Comparison of ENCODE assay signal across 8 mouse cellular contexts in genomic region chr8:105613830-105614511, GRCm38 (mm10). TPM values are rescaled to one million over a fixed set of nuclear protein-coding genes. Genes with fewer than 3 reads are reported as not detected.
DNase-seq lines count a peak whose midpoint lies in the region; ATAC-seq lines count a peak whose summit lies in the region.

No protein-coding gene starts in this region.

- 2% methylated on average over 50 of the region's 50 CpGs for WGBS in forebrain, embryonic 15.5 days
- under 1% methylated on average over 50 of the region's 50 CpGs for WGBS in hindbrain, embryonic 10.5 days
- 2% methylated on average over 49 of the region's 50 CpGs for WGBS in limb, embryonic 11.5 days
- WGBS in midbrain, embryonic 10.5 days = under 1% methylated on average over 50 of the region's 50 CpGs

- DNase-seq in CD4-positive helper T cell, adult 2 months (ENCODE audit: low read depth, low spot score) = peak; percentile 72
- peak; percentile 67 to 76 for DNase-seq in adrenal gland, adult 18-20 months (ENCODE audit: low spot score in 2 of 2)
- DNase-seq in hindbrain, embryonic 10.5 days (ENCODE audit: low spot score) = peak; percentile 51
- peak; percentile 75 for DNase-seq in limb, embryonic 11.5 days (ENCODE audit: low spot score)
- DNase-seq in midbrain, embryonic 10.5 days (ENCODE audit: low spot score) = peak; percentile 48
- peak; percentile 79 for DNase-seq in testis, postnatal 10 days (ENCODE audit: low spot score)
- DNase-seq in right cerebral cortex, postnatal 36 days (ENCODE audit: low spot score in 2 of 2) = no peak

- peak overlapping the region; percentile 82 for H3K4me2 ChIP-seq in forebrain, embryonic 15.5 days (replicated peaks)
- H3K4me2 ChIP-seq in limb, embryonic 11.5 days (ENCODE audit: low read depth, severe bottlenecking) = peak overlapping the region; percentile 99

- peaks cover 41% of the 10 kb centered on the region for H3K36me3 ChIP-seq in forebrain, embryonic 15.5 days
- peaks cover 50% of the 10 kb centered on the region for H3K36me3 ChIP-seq in hindbrain, embryonic 10.5 days
- H3K36me3 ChIP-seq in limb, embryonic 11.5 days (ENCODE audit: control insufficient read depth, insufficient read depth, low read length) = peaks cover 19% of the 10 kb centered on the region
- peaks cover 43% of the 10 kb centered on the region for H3K36me3 ChIP-seq in midbrain, embryonic 10.5 days

- no peak overlapping the region for H3K27ac ChIP-seq in forebrain, embryonic 15.5 days (replicated peaks)
- H3K27ac ChIP-seq in hindbrain, embryonic 10.5 days = peak overlapping the region; percentile 8
- no peak overlapping the region for H3K27ac ChIP-seq in limb, embryonic 11.5 days (replicated peaks; ENCODE audit: low read depth, low read length)
- H3K27ac ChIP-seq in midbrain, embryonic 10.5 days (replicated peaks) = peak overlapping the region; percentile 3; the same call in 1 of the 2 replicates

- no peaks in the 10 kb centered on the region for H3K9me3 ChIP-seq in forebrain, embryonic 15.5 days
- H3K9me3 ChIP-seq in hindbrain, embryonic 10.5 days = no peaks in the 10 kb centered on the region
- no peaks in the 10 kb centered on the region for H3K9me3 ChIP-seq in limb, embryonic 11.5 days (ENCODE audit: control insufficient read depth, low read length)
- H3K9me3 ChIP-seq in midbrain, embryonic 10.5 days (replicated peaks) = no peaks in the 10 kb centered on the region

- peak overlapping the region; percentile 41 for H3K4me3 ChIP-seq in forebrain, embryonic 15.5 days
- peak overlapping the region; percentile 57 for H3K4me3 ChIP-seq in hindbrain, embryonic 10.5 days
- peak overlapping the region; percentile 51 for H3K4me3 ChIP-seq in limb, embryonic 11.5 days (ENCODE audit: low read depth, low read length)
- H3K4me3 ChIP-seq in midbrain, embryonic 10.5 days = peak overlapping the region; percentile 58

- peaks cover 19% of the 10 kb centered on the region for H3K4me1 ChIP-seq in forebrain, embryonic 15.5 days
- peaks cover 19% of the 10 kb centered on the region for H3K4me1 ChIP-seq in hindbrain, embryonic 10.5 days (replicated peaks)
- H3K4me1 ChIP-seq in limb, embryonic 11.5 days (ENCODE audit: control insufficient read depth, insufficient read depth, low read length) = peaks cover 8% of the 10 kb centered on the region; the same call in 1 of the 2 replicates
- H3K4me1 ChIP-seq in midbrain, embryonic 10.5 days = peaks cover 18% of the 10 kb centered on the region

- peak; percentile 46 for ATAC-seq in forebrain, embryonic 15.5 days (replicated peaks)
- ATAC-seq in limb, embryonic 11.5 days (ENCODE audit: insufficient number of reproducible peaks, low FRiP score, low TSS enrichment, low read depth) = peak; percentile 64

- peak overlapping the region; percentile 50 for H3K9ac ChIP-seq in forebrain, embryonic 15.5 days (replicated peaks)
- peak overlapping the region; percentile 55 for H3K9ac ChIP-seq in limb, embryonic 11.5 days (ENCODE audit: low read length)

- H3K27me3 ChIP-seq in forebrain, embryonic 15.5 days = peaks cover 13% of the 10 kb centered on the region; the same call in 1 of the 2 replicates
- peaks cover 50% of the 10 kb centered on the region for H3K27me3 ChIP-seq in hindbrain, embryonic 10.5 days (ENCODE audit: insufficient read depth, poor library complexity, severe bottlenecking)
- H3K27me3 ChIP-seq in limb, embryonic 11.5 days (ENCODE audit: control insufficient read depth, insufficient read depth, low read length) = peaks cover 8% of the 10 kb centered on the region
- H3K27me3 ChIP-seq in midbrain, embryonic 10.5 days (ENCODE audit: low read depth, poor library complexity, severe bottlenecking) = peaks cover 53% of the 10 kb centered on the region

RNA-seq across cellular contexts. Expression of gene Ripor1, which starts 8.9 kb away (rescaled TPM):
- total RNA-seq in adrenal gland, adult 18-20 months (2021) = 10 to 100 TPM; 25.9 to 32.9 TPM
- 26.5 and 29.0 TPM in 2 replicates for polyA plus RNA-seq in forebrain, embryonic 15.5 days (2015; fragmentation: Nextera tagmentation; extraction: Ambion mirVana)
- polyA plus RNA-seq in hindbrain, embryonic 10.5 days (2016; fragmentation: Nextera tagmentation; extraction: Ambion mirVana) = 17.7 and 23.7 TPM in 2 replicates
- polyA plus RNA-seq in limb, embryonic 11.5 days (2014; fragmentation: Nextera tagmentation; extraction: Ambion mirVana) = 13.1 and 14.1 TPM in 2 replicates
- polyA plus RNA-seq in midbrain, embryonic 10.5 days (2016; fragmentation: Nextera tagmentation; extraction: Ambion mirVana) = 15.9 and 20.0 TPM in 2 replicates

RNA-seq across cellular contexts. Expression of gene Ctcf, which starts 22.4 kb away (rescaled TPM):
- total RNA-seq in adrenal gland, adult 18-20 months (2021) = 10 to 100 TPM; 54.2 to 55.2 TPM
- polyA plus RNA-seq in forebrain, embryonic 15.5 days (2015; fragmentation: Nextera tagmentation; extraction: Ambion mirVana) = 150 and 152 TPM in 2 replicates
- 102 and 138 TPM in 2 replicates for polyA plus RNA-seq in hindbrain, embryonic 10.5 days (2016; fragmentation: Nextera tagmentation; extraction: Ambion mirVana)
- polyA plus RNA-seq in limb, embryonic 11.5 days (2014; fragmentation: Nextera tagmentation; extraction: Ambion mirVana) = 128 and 131 TPM in 2 replicates
- polyA plus RNA-seq in midbrain, embryonic 10.5 days (2016; fragmentation: Nextera tagmentation; extraction: Ambion mirVana) = 137 TPM in 2 replicates

RNA-seq across cellular contexts. Expression of gene Agrp, which starts 23.2 kb away (rescaled TPM):
- 1 to 10 TPM; 3.3 to 5.3 TPM for total RNA-seq in adrenal gland, adult 18-20 months (2021)
- polyA plus RNA-seq in forebrain, embryonic 15.5 days (2015; fragmentation: Nextera tagmentation; extraction: Ambion mirVana) = 0.47 and 0.69 TPM in 2 replicates
- polyA plus RNA-seq in hindbrain, embryonic 10.5 days (2016; fragmentation: Nextera tagmentation; extraction: Ambion mirVana) = 0.61 and 0.73 TPM in 2 replicates
- 0.73 and 1.6 TPM in 2 replicates for polyA plus RNA-seq in limb, embryonic 11.5 days (2014; fragmentation: Nextera tagmentation; extraction: Ambion mirVana)
- polyA plus RNA-seq in midbrain, embryonic 10.5 days (2016; fragmentation: Nextera tagmentation; extraction: Ambion mirVana) = 0.29 and 0.62 TPM in 2 replicates

RNA-seq across cellular contexts. Expression of gene Atp6v0d1, which starts 48.1 kb away (rescaled TPM):
- 100 to 1,000 TPM; 118 to 121 TPM for total RNA-seq in adrenal gland, adult 18-20 months (2021)
- 184 and 193 TPM in 2 replicates for polyA plus RNA-seq in forebrain, embryonic 15.5 days (2015; fragmentation: Nextera tagmentation; extraction: Ambion mirVana)
- 90.8 and 119 TPM in 2 replicates for polyA plus RNA-seq in hindbrain, embryonic 10.5 days (2016; fragmentation: Nextera tagmentation; extraction: Ambion mirVana)
- 71.7 and 81.5 TPM in 2 replicates for polyA plus RNA-seq in limb, embryonic 11.5 days (2014; fragmentation: Nextera tagmentation; extraction: Ambion mirVana)
- 85.4 and 101 TPM in 2 replicates for polyA plus RNA-seq in midbrain, embryonic 10.5 days (2016; fragmentation: Nextera tagmentation; extraction: Ambion mirVana)

Comparison
In these comparisons a context has a peak if more than half of its experiments do, and no peak if none do; other contexts are left out.
1. DNase-seq: peak in CD4-positive helper T cell, adult 2 months (single experiment), adrenal gland, adult 18-20 months (2 of 2), hindbrain, embryonic 10.5 days (single experiment), limb, embryonic 11.5 days (single experiment), midbrain, embryonic 10.5 days (single experiment) and testis, postnatal 10 days (single experiment); none in right cerebral cortex, postnatal 36 days (0 of 2).
2. H3K27ac ChIP-seq: peak in hindbrain, embryonic 10.5 days (single experiment) and midbrain, embryonic 10.5 days (single experiment); none in forebrain, embryonic 15.5 days (single experiment) and limb, embryonic 11.5 days (single experiment).
3. Peak in every context shown above with its lines, with median percentiles within 50 percentile points of each other: H3K4me3 ChIP-seq.